Mouse (Mus musculus) skeletal muscle tissue, adult 2 months (tissue): Measurements from ENCODE around the gene Jup.
A peak's percentile ranks its signal among the peaks of the same experiment; 100 is the strongest.
"Not testable (repeated sequence)": the region's sequence is repeated elsewhere in the genome, so short reads cannot be mapped to it uniquely, and the experiment has no call there.

Source experiments
- DNase-seq: peaks from one replicate; pipeline ENCODE4 v3.0.0-alpha.2; 2012; ENCODE audit warnings: low read depth, low spot score

Jup gene

DNA sequence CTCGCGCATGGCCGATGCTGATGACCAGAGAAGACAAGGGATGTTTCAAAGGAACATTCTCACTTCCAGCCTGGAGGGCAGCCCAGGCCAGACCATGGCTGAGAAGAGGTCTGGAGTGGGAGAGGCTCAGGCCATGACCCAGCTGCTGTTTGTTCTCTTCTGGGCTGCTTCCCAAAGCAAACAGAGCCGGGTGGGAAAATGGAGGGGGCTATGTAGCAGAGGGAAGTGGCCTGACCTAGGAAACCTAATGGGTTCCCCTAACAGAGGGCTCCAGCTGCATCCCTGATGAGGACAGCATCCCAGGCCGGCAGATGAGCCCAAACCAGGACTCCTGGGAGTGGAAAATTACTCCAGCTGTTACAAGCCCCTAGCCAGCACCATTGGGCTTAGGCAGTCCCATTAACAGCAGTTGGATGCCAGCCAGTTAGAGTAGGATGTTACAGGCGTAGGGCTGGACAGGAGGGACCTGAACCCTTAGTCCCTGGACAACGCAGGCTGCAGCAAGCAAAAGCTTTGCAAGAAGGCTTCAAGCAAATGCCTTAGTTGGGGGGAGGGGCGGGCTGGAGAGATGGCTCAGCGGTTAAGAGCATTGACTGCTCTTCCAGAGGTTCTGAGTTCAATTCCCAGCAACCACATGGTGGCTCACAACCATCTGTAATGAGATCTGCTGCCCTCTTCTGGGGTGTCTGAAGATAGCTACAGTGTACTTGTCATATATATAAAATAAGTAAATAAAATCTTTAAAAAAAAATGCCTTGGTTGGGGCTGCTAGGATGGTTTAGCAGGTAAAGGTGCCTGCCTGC lies 6.3 kb downstream of the Jup start:
- peak; percentile 95 for DNase-seq

DNA sequence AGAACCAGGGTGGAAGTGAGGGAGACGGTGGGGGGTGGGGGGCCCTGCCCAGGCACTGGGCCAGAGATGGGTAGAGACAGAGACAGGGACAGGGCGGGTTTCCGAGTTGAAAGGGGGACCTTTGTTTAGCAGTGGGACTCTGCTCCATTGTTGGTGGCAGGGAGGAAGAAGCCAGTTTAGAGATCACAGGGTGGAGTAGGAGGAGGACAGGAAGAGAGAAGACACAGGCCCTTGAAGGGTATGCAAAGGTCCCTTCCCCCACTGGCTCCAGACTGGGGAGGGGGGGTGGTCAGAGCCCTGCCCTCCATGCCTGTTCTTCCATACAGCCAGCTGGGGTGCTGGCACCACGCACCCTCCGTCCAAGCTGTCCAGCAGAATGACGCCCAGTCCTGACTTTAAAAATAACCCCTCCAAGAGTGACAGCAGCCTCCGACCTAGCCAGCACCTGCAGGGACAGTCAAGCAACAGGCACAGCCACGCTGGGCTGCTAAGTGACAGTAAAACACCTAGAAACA lies 7.6 kb downstream of the Jup start:
- peak; percentile 81 for DNase-seq

DNA sequence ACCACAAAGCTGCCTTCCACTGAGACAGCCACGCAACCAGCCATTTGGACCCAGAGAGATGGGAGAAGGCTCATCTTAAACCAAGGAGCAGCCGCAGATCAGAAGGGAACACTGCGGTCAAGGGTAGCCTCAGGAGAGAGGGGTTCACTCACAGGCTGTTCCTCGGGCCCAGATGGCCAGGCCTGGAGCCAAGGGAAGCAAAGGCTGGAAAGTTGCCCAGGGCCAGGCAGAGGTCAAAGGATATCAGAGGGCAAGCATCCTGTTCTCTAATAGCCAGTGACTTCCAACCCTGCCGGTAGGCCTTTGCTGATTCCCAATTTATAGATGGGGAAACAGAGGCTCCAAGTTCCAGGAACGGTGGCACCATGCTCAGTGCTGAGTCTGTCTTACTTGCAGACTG lies 9.0 kb downstream of the Jup start:
- DNase-seq: peak; percentile 86

DNA sequence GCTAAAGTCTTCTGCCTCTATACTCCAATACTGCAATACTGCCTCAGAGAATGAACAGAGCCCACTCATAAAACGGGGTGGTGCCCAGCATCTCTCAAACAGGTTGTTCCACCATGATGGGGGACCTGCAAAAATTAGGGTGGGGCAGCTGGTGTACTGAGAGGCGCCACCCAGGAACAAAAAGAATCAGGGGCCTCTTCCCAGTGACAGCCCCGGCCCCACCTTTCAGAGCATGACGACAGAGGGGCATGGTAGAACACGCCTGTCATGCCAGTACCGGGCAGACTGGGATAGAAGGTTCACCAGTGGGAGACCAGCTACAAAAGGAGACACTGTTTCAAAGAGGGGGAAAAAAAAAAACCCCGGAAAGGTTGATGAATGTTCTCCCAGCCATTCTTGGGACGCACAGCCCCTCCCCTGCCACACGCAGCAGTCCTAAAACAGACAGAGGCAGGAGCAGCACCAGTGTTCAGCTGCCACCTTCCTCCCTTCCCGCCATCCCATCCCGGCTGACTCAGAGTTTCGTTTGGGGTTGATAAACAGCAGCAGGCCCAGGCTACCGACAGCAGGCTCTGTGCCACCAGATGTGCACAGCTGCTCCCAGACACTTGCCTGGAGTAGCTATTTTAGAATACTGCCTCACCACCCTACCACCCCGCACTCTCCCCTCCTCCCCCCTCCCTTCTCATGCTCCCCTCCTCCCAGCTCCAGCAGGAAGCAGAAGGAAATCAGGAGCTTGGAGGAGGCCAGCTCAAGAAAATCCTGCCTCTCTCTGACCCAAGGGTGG lies 9.8 kb downstream of the Jup start:
- peak; percentile 70 for DNase-seq

DNA sequence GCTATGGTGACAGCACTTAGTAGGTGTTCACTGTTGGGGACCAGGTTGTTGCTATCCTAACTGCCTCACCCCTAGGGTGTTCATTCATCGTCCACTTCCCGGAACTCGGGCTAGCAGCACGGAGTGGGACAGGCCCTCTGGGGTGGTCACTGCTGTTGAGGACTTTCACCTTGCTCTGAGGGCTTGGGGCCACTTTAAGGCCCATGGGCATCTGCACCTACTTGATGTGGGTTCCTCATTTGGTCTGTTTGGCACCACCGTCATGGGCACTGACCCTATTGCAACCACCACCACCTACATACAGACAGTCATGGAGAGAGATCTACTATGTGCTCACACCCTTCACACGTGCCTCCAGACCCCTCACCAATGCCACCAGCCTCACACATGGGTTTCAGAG lies 10.5 kb downstream of the Jup start:
- DNase-seq: no peak

DNA sequence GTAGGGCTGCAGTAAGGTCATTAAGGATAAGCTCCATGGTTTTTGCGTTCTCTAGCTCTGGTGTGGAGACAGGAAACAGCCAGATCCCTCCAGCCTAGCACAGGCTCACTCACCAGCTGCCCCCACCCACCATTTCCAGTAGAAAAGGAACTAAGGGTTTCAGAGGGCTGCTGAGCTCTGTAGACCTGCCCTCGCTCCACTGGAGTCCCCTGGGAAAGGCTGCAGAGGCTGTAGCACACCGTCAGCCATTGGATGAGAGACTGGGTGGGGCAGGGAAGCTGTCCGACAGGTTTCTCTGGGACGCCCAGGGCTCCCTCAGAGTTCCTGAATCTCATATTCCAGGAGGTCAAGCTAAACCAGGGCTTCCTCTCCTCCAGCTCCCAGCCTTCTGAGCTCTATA lies 11.0 kb downstream of the Jup start:
- DNase-seq: no peak

DNA sequence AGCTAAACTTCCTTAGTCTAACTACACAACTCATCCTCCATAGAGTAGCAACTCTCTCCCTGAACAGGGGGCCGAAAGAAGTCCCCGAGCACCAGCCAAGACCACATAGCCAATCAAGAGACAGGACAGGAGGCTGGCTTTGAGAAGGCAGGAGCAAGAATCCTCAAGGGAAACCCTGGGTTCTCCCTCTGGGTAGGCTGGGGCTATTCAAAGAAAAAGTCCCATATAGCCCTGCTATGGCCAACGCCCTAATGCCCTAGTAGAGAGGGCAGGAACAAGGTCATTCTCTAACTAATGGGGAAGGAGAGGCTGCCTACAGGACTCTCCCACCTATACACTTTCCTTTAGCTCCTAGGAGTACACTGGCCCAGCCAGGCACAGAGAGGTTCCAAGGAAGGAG lies 12.5 kb downstream of the Jup start:
- DNase-seq: no peak

DNA sequence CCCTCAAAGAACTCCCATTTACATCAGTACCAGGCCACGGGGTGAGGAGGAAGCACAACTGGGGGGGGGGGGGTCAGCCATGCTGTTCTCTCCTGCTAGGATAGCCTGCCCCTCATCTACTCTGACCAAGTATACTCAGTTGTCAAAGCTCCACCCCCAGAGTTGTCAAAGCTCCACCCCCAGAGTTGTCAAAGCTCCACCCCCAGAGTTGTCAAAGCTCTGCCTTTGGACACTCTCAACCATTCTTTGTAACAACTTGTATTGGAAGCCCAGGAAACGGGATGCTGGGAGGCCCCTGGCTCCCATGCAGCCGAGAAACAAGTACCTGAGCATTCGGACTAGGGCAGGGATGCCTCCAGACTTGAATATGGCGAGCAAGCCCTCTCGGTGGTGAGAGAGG lies 14.9 kb downstream of the Jup start:
- DNase-seq: no peak

GRCm38 (mm10) chr11:100379311-100379710 lies 18.3 kb downstream of the Jup start:
- no peak for DNase-seq

DNA sequence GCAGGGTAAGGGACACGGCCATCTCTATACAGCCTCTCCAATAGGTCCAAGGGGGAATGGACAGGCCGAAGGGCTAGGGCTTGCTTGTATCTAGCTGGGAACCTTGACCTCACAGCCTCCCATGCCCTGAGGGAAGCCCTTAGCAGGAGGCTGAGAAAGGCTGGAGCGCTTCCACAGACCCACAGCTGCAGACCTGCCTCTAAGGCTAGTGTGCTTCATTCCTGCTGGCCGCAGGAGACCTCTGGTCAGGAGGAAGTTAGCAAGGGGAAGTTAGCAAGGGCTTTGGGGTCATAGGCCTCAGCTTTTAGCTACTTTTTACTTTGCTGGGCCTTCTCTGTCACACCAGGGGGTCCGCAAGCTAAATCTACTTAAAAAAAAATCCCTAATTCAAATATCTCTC lies 19.1 kb downstream of the Jup start:
- DNase-seq: no peak

DNA sequence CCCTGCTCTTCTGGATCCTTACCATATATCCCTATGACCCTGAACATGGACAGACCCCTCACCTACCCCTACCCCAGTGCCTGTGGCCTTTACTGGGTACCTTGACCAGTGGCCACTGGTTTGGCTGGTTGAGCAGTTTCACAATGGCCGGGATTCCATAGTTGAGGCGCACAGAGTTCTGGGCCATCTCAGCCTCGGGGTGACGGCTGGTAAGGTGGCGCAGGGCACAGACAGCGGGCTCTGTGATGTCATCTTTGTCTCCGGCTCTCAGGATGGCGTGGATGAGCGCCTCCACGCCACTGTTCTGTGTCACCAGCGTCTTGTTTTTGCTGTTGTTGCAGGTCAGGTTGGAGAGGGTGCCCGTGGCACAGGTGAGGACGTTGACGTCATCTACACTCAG lies 19.6 kb downstream of the Jup start:
- no peak for DNase-seq

GRCm38 (mm10) chr11:100376746-100377389 lies 20.7 kb downstream of the Jup start:
- no peak for DNase-seq

DNA sequence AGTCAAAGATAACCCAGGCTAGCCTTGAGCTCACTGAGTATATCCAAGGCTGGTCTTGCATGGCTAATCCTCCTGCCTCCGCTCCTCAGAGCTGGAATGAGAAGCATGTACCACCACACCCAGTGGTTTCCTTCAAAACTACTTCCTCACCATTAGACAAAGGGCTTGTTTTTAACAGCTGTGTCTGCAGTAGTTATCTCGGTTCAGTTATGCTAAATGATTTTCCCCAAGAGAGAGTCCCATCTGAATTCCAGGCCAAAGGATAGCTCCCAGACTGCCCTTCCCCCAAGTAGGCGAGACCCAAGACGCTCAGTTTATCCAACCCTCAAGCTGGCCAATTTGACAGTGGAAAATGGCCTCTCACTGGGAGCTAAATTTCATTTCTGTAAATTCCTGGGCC lies 21.6 kb downstream of the Jup start:
- no peak for DNase-seq

DNA sequence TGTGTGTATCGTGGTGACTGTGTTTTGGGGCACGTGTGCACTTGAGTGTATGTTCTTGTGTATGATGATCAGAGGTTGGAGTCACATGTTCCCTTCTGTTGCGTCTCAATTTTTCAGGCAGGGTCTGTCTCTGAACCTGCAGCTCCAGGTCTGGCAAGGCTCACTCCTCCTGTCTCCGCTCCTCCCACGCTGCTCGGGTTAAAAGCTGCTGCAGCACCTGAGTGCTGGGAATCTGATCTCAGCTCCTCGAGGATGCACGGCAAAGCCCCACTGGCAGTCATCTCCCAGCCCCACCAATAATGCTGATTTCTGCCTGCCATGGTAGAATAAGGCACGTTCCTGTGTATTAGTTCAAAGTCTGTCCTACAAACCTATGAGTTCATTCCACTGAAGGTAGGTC lies 22.4 kb downstream of the Jup start:
- no peak for DNase-seq

GRCm38 (mm10) chr11:100371981-100372558 lies 25.5 kb downstream of the Jup start:
- no peak for DNase-seq

GRCm38 (mm10) chr11:100369822-100370221 lies 27.7 kb downstream of the Jup start:
- DNase-seq: no peak

DNA sequence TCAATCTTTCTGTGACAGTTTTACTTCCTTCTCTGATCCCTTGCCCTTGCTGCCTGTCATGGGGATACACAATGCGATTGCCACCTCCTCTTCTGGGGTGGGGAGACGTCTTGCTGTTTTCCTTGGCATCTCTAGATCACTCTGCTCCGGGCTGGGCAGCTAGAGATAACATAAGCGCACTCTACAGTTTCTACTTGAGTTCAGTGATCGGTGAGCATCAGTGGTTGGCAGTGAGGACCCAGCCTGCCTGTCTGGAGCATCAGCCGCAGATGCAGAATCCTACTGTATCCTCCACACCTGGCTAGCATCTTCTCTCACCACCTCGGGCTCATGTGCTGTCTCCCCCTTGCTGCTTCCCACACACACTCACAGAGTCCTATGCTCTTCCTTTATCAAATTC lies 28.4 kb downstream of the Jup start:
- DNase-seq: no peak

DNA sequence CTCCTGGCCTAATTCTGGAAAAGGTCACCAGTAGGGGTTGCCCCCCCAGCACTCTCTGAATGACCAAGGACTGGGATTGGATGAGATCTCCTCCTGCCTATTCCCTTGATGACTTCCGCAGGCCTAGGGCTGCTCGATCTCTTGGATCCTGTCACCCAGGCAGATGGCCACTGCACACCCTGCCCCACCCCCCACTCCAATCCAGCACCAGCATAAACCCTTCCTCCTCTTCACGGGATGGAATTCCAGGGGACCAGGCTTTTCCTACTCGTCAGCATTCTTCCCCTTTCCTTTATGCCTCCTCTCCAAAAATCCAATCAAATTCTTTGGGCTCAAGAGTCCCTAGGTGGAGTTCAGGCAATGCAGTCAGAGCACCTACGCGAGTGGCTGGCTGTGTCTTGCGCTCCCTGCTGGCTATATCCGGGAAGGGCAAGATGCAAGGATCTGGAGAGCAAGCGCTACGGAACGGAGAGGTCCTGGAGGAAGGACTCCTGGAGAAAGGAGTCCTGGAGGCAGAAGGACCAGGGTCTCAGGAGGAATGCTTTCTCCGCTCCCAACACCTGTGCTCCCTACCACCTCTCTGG lies 34.5 kb downstream of the Jup start:
- no peak for DNase-seq

GRCm38 (mm10) chr11:100362209-100362978 lies 35.2 kb downstream of the Jup start:
- peak; percentile 49 for DNase-seq

DNA sequence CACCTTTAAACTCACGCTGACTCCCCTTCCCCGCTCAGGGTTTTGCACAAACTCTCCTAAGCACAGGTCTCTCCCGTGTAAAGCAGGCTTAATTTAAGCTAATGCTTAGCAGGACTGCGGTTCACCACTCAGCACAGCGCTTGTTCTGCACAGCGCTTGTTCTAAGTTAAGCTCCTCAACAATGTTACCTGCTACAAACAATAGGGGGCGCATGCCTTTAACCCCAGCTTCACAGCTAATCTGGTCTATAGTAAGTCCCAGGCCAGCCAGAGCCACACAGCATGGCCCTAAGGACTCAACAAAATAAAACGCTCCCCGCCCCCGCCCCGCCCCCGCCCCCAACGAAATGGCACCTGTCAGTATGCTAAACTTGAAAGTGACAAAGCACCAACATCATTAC lies 36.5 kb downstream of the Jup start:
- DNase-seq: not testable (repeated sequence)

- DNase-seq: no peak
Measured at GRCm38 (mm10) chr11:100360175-100360574, 37.4 kb downstream of the Jup start.
